Mouse (Mus musculus): Measurements from ENCODE around the gene Muc4. TPM values are rescaled to one million over a fixed set of nuclear protein-coding genes. Genes with fewer than 3 reads are reported as not detected.

Gene Muc4
- polyA plus RNA-seq (2015; fragmentation: Nextera tagmentation; extraction: Ambion mirVana): not detected in 2 replicates

DNA sequence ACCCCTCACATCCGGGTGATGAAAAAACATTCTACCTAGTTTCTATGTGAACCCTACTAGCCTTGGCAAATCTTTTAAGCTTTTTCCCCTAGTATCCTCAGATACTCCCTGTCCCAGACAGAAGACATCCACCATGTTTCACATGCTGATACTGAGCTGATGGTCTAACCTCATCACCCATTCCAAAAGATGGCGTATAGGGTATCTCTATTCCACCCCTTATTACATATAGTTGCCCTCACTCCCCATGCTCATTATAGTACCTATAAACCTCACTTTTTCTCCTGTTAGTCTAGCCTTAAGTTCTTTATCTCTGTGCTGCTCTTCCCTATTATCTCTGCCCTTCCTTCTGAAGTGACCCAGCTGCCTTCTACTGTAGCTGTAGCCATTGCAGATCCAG lies at the start of gene Muc4:
TSS of gene Muc4 (plus strand) at position 301 of the 400 bp plus-strand sequence.

DNA sequence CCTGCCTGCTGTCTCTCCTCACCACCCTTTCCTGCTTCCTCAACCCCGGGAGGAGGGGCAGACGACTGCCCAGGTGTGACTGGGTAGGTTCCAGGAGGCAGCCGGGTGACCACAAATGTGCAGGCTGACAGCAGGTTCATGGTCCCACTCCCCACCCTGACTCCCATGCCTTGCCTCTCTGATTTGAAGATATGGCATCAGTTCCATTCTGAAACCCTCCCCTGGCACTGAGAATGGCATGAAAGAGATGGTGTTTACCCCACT lies 61.7 kb downstream of the Muc4 start, which contains the start of gene Muc20:
TSS of gene Muc20 (minus strand) at position 10 of the 264 bp plus-strand sequence.

DNA sequence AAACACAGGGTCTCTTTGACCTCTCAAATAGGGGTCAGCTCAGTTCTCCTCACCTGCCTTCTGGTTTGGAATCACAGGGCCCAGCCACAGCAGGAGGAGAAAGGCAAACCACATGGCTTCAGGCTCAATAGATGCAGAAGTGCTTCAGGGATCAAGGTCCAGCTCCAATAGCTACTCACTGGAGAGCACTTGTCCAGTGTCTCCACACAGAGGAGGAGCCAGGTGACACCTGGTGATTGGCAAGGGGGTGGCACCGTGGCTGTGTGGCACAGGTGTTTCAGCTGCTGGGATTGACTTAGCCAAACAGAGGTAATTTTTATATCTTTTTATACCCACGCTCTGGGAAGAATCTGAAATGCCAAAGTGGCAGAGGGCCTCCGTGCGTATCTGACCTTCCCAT lies 74.6 kb downstream of the Muc4 start, which contains the start of gene Smbd1:
TSS of gene Smbd1 (minus strand) at position 157 of the 400 bp plus-strand sequence.

Other genes starting within 250 kb of the Muc4 start
- 0.22 and 0.37 TPM in 2 replicates for gene Slc51a, start 248.0 kb upstream of the Muc4 start, polyA plus RNA-seq (2015; fragmentation: Nextera tagmentation; extraction: Ambion mirVana)
- gene Zdhhc19, start 239.6 kb upstream of the Muc4 start, polyA plus RNA-seq (2015; fragmentation: Nextera tagmentation; extraction: Ambion mirVana): 0.22 TPM in 1 of 2 replicates, not detected in the other
- 30.9 and 33.9 TPM in 2 replicates for gene Tfrc, start 127.0 kb upstream of the Muc4 start, polyA plus RNA-seq (2015; fragmentation: Nextera tagmentation; extraction: Ambion mirVana)
- 20.6 and 23.5 TPM in 2 replicates for gene Tnk2, start 92.0 kb upstream of the Muc4 start, polyA plus RNA-seq (2015; fragmentation: Nextera tagmentation; extraction: Ambion mirVana)
- gene Muc20, start 61.5 kb downstream of the Muc4 start, polyA plus RNA-seq (2015; fragmentation: Nextera tagmentation; extraction: Ambion mirVana): 0.10 TPM in 1 of 2 replicates, not detected in the other
- gene Smbd1, start 74.6 kb downstream of the Muc4 start, polyA plus RNA-seq (2015; fragmentation: Nextera tagmentation; extraction: Ambion mirVana): not detected in 2 replicates
- gene Fyttd1, start 141.6 kb downstream of the Muc4 start, polyA plus RNA-seq (2015; fragmentation: Nextera tagmentation; extraction: Ambion mirVana): 105 and 119 TPM in 2 replicates
- gene Rubcn, start 141.9 kb downstream of the Muc4 start, polyA plus RNA-seq (2015; fragmentation: Nextera tagmentation; extraction: Ambion mirVana): 21.9 and 25.3 TPM in 2 replicates
- gene Lrch3, start 178.2 kb downstream of the Muc4 start, polyA plus RNA-seq (2015; fragmentation: Nextera tagmentation; extraction: Ambion mirVana): 26.0 and 30.5 TPM in 2 replicates